Mouse (Mus musculus) limb, embryonic 12.5 days (tissue): ENCODE data around the gene Zbtb16. TPM values are rescaled to one million over a fixed set of nuclear protein-coding genes. Genes with fewer than 3 reads are reported as not detected.

Experiments used
- ATAC-seq: fragments of 200-750 bp; cut with Nextera tagmentation; 2 replicates; pipeline ENCODE4 v1.8.0; 2017; ENCODE audit warnings: low read depth, moderate TSS enrichment; ENCODE audit not compliant: insufficient number of reproducible peaks, insufficient read depth, low FRiP score, low TSS enrichment
- H3K27ac ChIP-seq: fragments of 300-500 bp; sonication (generic); 2 replicates; pipeline ENCODE4 v1.5.1; 2016; ENCODE audit warnings: mild to moderate bottlenecking, moderate library complexity
- H3K27me3 ChIP-seq: fragments of 300-500 bp; sonication (generic); 2 replicates; pipeline ENCODE4 v1.6.1; 2016; ENCODE audit warnings: mild to moderate bottlenecking, moderate library complexity
- H3K36me3 ChIP-seq: fragments of 300-500 bp; sonication (generic); 2 replicates; pipeline ENCODE4 v1.6.1; 2016; ENCODE audit warnings: mild to moderate bottlenecking, moderate library complexity
- H3K4me1 ChIP-seq: fragments of 300-500 bp; sonication (generic); replicated peaks from 2 replicates; pipeline ENCODE4 v1.6.1; 2016
- H3K4me2 ChIP-seq: fragments of 300-500 bp; sonication (generic); 2 replicates; pipeline ENCODE4 v1.6.1; 2016; ENCODE audit warnings: mild to moderate bottlenecking, moderate library complexity
- H3K4me3 ChIP-seq: fragments of 300-500 bp; sonication (generic); replicated peaks from 2 replicates; pipeline ENCODE4 v1.5.1; 2016; ENCODE audit warnings: mild to moderate bottlenecking
- H3K9ac ChIP-seq: fragments of 300-500 bp; sonication (generic); replicated peaks from 2 replicates; pipeline ENCODE4 v1.6.1; 2016; ENCODE audit warnings: mild to moderate bottlenecking, moderate library complexity
- H3K9me3 ChIP-seq: fragments of 300-500 bp; sonication (generic); 2 replicates; pipeline ENCODE4 v1.6.1; 2016; ENCODE audit warnings: mild to moderate bottlenecking, moderate library complexity
- WGBS: fragments of 180-500 bp; shearing (Covaris S2); methylation state at CpG from one replicate; pipeline ENCODE4 v1.1.7; 2016; 5-methylcytosine and 5-hydroxymethylcytosine counted together
- polyA plus RNA-seq: library from polyadenylated mRNA; unstranded; fragments of >200 nt; fragmentation: Nextera tagmentation; extraction: Ambion mirVana; gene quantifications from 2 replicates; pipeline ENCODE4 v1.2.1, GENCODE M21; 2016

The Zbtb16 gene
- polyA plus RNA-seq, result 2.5 and 2.9 TPM in 2 replicates

GRCm38 (mm10) chr9:48835631-48836565, at the start of gene Zbtb16:
Zbtb16 (minus strand) TSS chr9:48836222.
- Histone ChIP-seq H3K4me3 (peak within 1 kb of the TSS; percentile 58), H3K27ac (no peak within 1 kb of the TSS), H3K27me3 (peaks cover 93% of the 10 kb centered on the region), H3K36me3 (no peaks in the 10 kb centered on the region; the same call in 1 of the 2 replicates), H3K4me1 (peaks cover 52% of the 10 kb centered on the region), H3K9ac (peak within 1 kb of the TSS; percentile 56), H3K9me3 (no peaks in the 10 kb centered on the region), H3K4me2 (peak within 1 kb of the TSS; percentile 98)
- under 1% methylated on average over 54 of the region's 78 CpGs for WGBS
- peak; percentile 69 for ATAC-seq

GRCm38 (mm10) chr9:48872896-48873295, 36.9 kb upstream of the Zbtb16 start:
- Histone ChIP-seq H3K4me1 (no peaks in the 10 kb centered on the region), H3K27me3 (peaks cover 36% of the 10 kb centered on the region), H3K27ac (no peak overlapping the region), H3K9me3 (no peaks in the 10 kb centered on the region), H3K9ac (no peak overlapping the region), H3K36me3 (no peaks in the 10 kb centered on the region), H3K4me3 (no peak overlapping the region), H3K4me2 (no peak overlapping the region)
- no peak for ATAC-seq
- WGBS, result 61% methylated on average over 8 of the region's 8 CpGs

GRCm38 (mm10) chr9:48866523-48867121, 30.6 kb upstream of the Zbtb16 start:
- Histone ChIP-seq H3K4me3 (no peak overlapping the region), H3K4me2 (no peak overlapping the region), H3K27me3 (peaks cover 68% of the 10 kb centered on the region), H3K9me3 (no peaks in the 10 kb centered on the region), H3K36me3 (no peaks in the 10 kb centered on the region), H3K4me1 (peaks cover 13% of the 10 kb centered on the region), H3K27ac (no peak overlapping the region), H3K9ac (no peak overlapping the region)
- 29% methylated on average over 12 of the region's 12 CpGs for WGBS
- ATAC-seq, result no peak

- Histone ChIP-seq H3K27ac (no peak overlapping the region), H3K9ac (no peak overlapping the region), H3K27me3 (peaks cover 71% of the 10 kb centered on the region), H3K4me1 (peaks cover 15% of the 10 kb centered on the region), H3K4me3 (no peak overlapping the region), H3K4me2 (no peak overlapping the region), H3K9me3 (no peaks in the 10 kb centered on the region), H3K36me3 (no peaks in the 10 kb centered on the region)
- WGBS, result 44% methylated on average over 9 of the region's 9 CpGs
- ATAC-seq, result no peak
Measured at GRCm38 (mm10) chr9:48865235-48865634, 29.2 kb upstream of the Zbtb16 start.

- Histone ChIP-seq H3K4me1 (peaks cover 9% of the 10 kb centered on the region), H3K36me3 (no peaks in the 10 kb centered on the region), H3K27me3 (peaks cover 68% of the 10 kb centered on the region), H3K4me3 (no peak overlapping the region), H3K27ac (no peak overlapping the region), H3K9ac (no peak overlapping the region), H3K9me3 (no peaks in the 10 kb centered on the region), H3K4me2 (no peak overlapping the region)
- 81% methylated on average over 10 of the region's 10 CpGs for WGBS
- no peak for ATAC-seq
Measured at GRCm38 (mm10) chr9:48861481-48861880, 25.5 kb upstream of the Zbtb16 start.

- Histone ChIP-seq H3K36me3 (no peaks in the 10 kb centered on the region), H3K4me1 (peaks cover 7% of the 10 kb centered on the region; the same call in 1 of the 2 replicates), H3K4me3 (no peak overlapping the region), H3K27ac (no peak overlapping the region), H3K4me2 (no peak overlapping the region), H3K9me3 (no peaks in the 10 kb centered on the region), H3K9ac (no peak overlapping the region), H3K27me3 (peaks cover 71% of the 10 kb centered on the region)
- 2% methylated on average over 6 of the region's 6 CpGs for WGBS
- 0 out of 2 replicates have a peak, but pooled peaks have one; percentile 37 for ATAC-seq
Measured at GRCm38 (mm10) chr9:48860526-48860845, 24.5 kb upstream of the Zbtb16 start.

- Histone ChIP-seq H3K4me2 (no peak overlapping the region), H3K36me3 (no peaks in the 10 kb centered on the region)
- no peak for ATAC-seq
Measured at GRCm38 (mm10) chr9:48859828-48860525, 24.0 kb upstream of the Zbtb16 start.

GRCm38 (mm10) chr9:48857944-48858343, 21.9 kb upstream of the Zbtb16 start:
- Histone ChIP-seq H3K4me1 (peaks cover 7% of the 10 kb centered on the region; the same call in 1 of the 2 replicates), H3K9ac (no peak overlapping the region), H3K27me3 (peaks cover 66% of the 10 kb centered on the region), H3K36me3 (no peaks in the 10 kb centered on the region), H3K4me3 (no peak overlapping the region), H3K4me2 (no peak overlapping the region), H3K27ac (no peak overlapping the region), H3K9me3 (no peaks in the 10 kb centered on the region)
- WGBS, result 80% methylated on average over 7 of the region's 7 CpGs
- no peak for ATAC-seq

More at GRCm38 (mm10) chr9:48859828-48860525, 24.0 kb upstream of the Zbtb16 start:
- Histone ChIP-seq H3K27ac (no peak overlapping the region), H3K4me3 (no peak overlapping the region), H3K9me3 (no peaks in the 10 kb centered on the region), H3K27me3 (peaks cover 68% of the 10 kb centered on the region), H3K4me1 (peaks cover 7% of the 10 kb centered on the region; the same call in 1 of the 2 replicates), H3K9ac (no peak overlapping the region)
- 14% methylated on average over 10 of the region's 10 CpGs for WGBS

- Histone ChIP-seq H3K4me1 (peaks cover 7% of the 10 kb centered on the region; the same call in 1 of the 2 replicates), H3K27ac (no peak overlapping the region), H3K4me3 (no peak overlapping the region), H3K36me3 (no peaks in the 10 kb centered on the region), H3K27me3 (peaks cover 56% of the 10 kb centered on the region), H3K4me2 (no peak overlapping the region), H3K9me3 (no peaks in the 10 kb centered on the region), H3K9ac (no peak overlapping the region)
- no peak for ATAC-seq
- WGBS, result 86% methylated on average over 4 of the region's 4 CpGs
Measured at GRCm38 (mm10) chr9:48856240-48856639, 20.2 kb upstream of the Zbtb16 start.

GRCm38 (mm10) chr9:48849531-48849930, 13.5 kb upstream of the Zbtb16 start:
- ATAC-seq, result no peak
- H3K27me3 ChIP-seq, result peaks cover 26% of the 10 kb centered on the region
- no peaks in the 10 kb centered on the region for H3K9me3 ChIP-seq
- no peak overlapping the region for H3K9ac ChIP-seq
- no peaks in the 10 kb centered on the region for H3K4me1 ChIP-seq
- no peak overlapping the region for H3K4me3 ChIP-seq
- 86% methylated on average over 5 of the region's 5 CpGs for WGBS
- H3K27ac ChIP-seq, result no peak overlapping the region
- no peak overlapping the region for H3K4me2 ChIP-seq
- no peaks in the 10 kb centered on the region for H3K36me3 ChIP-seq

- no peak overlapping the region for H3K27ac ChIP-seq
- no peak overlapping the region for H3K4me3 ChIP-seq
- no peak overlapping the region for H3K4me2 ChIP-seq
- WGBS, result 94% methylated on average over 3 of the region's 3 CpGs
- H3K36me3 ChIP-seq, result no peaks in the 10 kb centered on the region
- H3K9ac ChIP-seq, result no peak overlapping the region
- H3K27me3 ChIP-seq, result peaks cover 82% of the 10 kb centered on the region
- no peak for ATAC-seq
- H3K9me3 ChIP-seq, result no peaks in the 10 kb centered on the region
- peaks cover 49% of the 10 kb centered on the region for H3K4me1 ChIP-seq
Measured at GRCm38 (mm10) chr9:48839568-48839967, 3.5 kb upstream of the Zbtb16 start.
